Comparison of ENCODE assay signal across 19 mouse cellular contexts in the genomic region with DNA sequence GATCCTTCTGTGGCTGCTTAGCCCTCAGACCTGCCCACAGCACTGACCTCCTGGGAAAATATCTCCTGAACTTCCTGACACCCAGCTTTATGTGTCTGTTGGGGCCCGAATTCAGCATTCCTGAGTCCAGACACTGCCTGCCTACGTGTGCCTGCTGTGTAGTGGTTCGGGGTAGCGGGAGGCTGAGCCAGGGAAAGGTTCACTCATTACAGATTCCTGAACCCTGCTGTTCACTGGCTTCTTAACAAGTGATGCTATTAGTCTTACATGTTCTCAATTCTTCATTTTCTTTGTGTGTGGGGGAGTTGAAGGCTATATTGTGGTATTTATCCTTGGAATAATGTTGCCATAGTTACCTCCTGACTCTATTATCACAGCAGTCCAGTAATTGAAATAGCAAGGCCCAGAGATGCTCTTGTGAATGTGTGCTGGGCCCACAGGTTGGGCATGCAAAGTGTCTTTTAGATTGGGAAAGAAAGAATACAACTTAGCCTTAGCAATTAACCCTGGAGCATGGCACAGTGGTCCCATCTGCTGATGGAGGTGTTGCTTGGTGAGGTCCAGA.
DNase-seq lines count a peak whose midpoint lies in the region; ATAC-seq and TF ChIP-seq lines count a peak whose summit lies in the region.
"Had no signal": no experiment of that assay in that cellular context is flagged by ENCODE, and none has a peak within 500 bp of the region (broad histone marks: within the 10 kb centered on the region; RNA-seq: fewer than 3 reads in every experiment).

No protein-coding gene starts in this region.

- no peaks in the 10 kb centered on the region for H3K27me3 ChIP-seq in forebrain, postnatal 0 days (ENCODE audit: insufficient read depth, low read length)
- no peaks in the 10 kb centered on the region for H3K27me3 ChIP-seq in forebrain, embryonic 10.5 days (ENCODE audit: poor library complexity, severe bottlenecking)
- H3K27me3 ChIP-seq in midbrain, embryonic 16.5 days (ENCODE audit: control insufficient read depth, insufficient read depth, low read depth, low read length): no peaks in the 10 kb centered on the region
- no peaks in the 10 kb centered on the region for H3K27me3 ChIP-seq in liver, embryonic 12.5 days (replicated peaks)
- H3K27me3 ChIP-seq: embryonic facial prominence, embryonic 13.5 days; heart, embryonic 12.5 days; intestine, embryonic 15.5 days had no signal

- WGBS in forebrain, postnatal 0 days: 32% methylated on average over 4 of the region's 4 CpGs
- 74% methylated on average over 4 of the region's 4 CpGs for WGBS in forebrain, embryonic 10.5 days
- WGBS in midbrain, embryonic 16.5 days: 42% methylated on average over 4 of the region's 4 CpGs
- WGBS in liver, embryonic 12.5 days (ENCODE audit: insufficient replicate concordance): 66% methylated on average over 4 of the region's 4 CpGs

- no peak for TF ChIP-seq POLR2A in brain, embryonic 14.5 days (IDR thresholded peaks at IDR 0.05; ENCODE audit: borderline replicate concordance, extremely low read depth, insufficient read depth, insufficient read length, poor library complexity, severe bottlenecking)

- ATAC-seq in forebrain, postnatal 0 days: peak; percentile 28
- peak; percentile 66 for ATAC-seq in midbrain, embryonic 16.5 days
- ATAC-seq in liver, embryonic 12.5 days: no peak
- ATAC-seq: intestine, embryonic 15.5 days had no signal

- H3K4me2 ChIP-seq in forebrain, postnatal 0 days (ENCODE audit: low read depth): no peak overlapping the region
- no peak overlapping the region for H3K4me2 ChIP-seq in midbrain, embryonic 16.5 days (ENCODE audit: low read length)
- H3K4me2 ChIP-seq in liver, embryonic 12.5 days: no peak overlapping the region
- H3K4me2 ChIP-seq: embryonic facial prominence, embryonic 13.5 days; heart, embryonic 12.5 days; intestine, embryonic 15.5 days had no signal

- peaks cover 5% of the 10 kb centered on the region; the same call in 1 of the 2 replicates for H3K4me1 ChIP-seq in forebrain, postnatal 0 days (ENCODE audit: insufficient read depth)
- H3K4me1 ChIP-seq in forebrain, embryonic 10.5 days: peaks cover 7% of the 10 kb centered on the region; the same call in 1 of the 2 replicates
- H3K4me1 ChIP-seq in midbrain, embryonic 16.5 days (ENCODE audit: control insufficient read depth, insufficient read depth, low read length): peaks cover 4% of the 10 kb centered on the region
- H3K4me1 ChIP-seq in liver, embryonic 12.5 days: no peaks in the 10 kb centered on the region
- H3K4me1 ChIP-seq: embryonic facial prominence, embryonic 13.5 days; heart, embryonic 12.5 days; hindbrain, embryonic 10.5 days; intestine, embryonic 15.5 days had no signal

- H3K9ac ChIP-seq in forebrain, postnatal 0 days: no peak overlapping the region
- H3K9ac ChIP-seq in midbrain, embryonic 16.5 days (ENCODE audit: low read depth, low read length): no peak overlapping the region
- no peak overlapping the region for H3K9ac ChIP-seq in liver, embryonic 12.5 days
- H3K9ac ChIP-seq: embryonic facial prominence, embryonic 13.5 days; heart, embryonic 12.5 days; intestine, embryonic 15.5 days had no signal

- no peak overlapping the region for H3K4me3 ChIP-seq in forebrain, postnatal 0 days (ENCODE audit: low read depth, low read length)
- H3K4me3 ChIP-seq in forebrain, embryonic 10.5 days: no peak overlapping the region
- H3K4me3 ChIP-seq in layer of hippocampus, adult 2 months: no peak overlapping the region
- H3K4me3 ChIP-seq in midbrain, embryonic 16.5 days (ENCODE audit: low read depth, low read length): no peak overlapping the region
- H3K4me3 ChIP-seq in liver, embryonic 12.5 days: no peak overlapping the region
- H3K4me3 ChIP-seq: embryonic facial prominence, embryonic 13.5 days; heart, adult 2 months; heart, embryonic 12.5 days; hindbrain, embryonic 10.5 days; intestine, embryonic 15.5 days had no signal

- DNase-seq in forebrain, postnatal 0 days: peak; percentile 32
- DNase-seq in forebrain, embryonic 10.5 days (ENCODE audit: extremely low spot score, low spot score): no peak
- DNase-seq in layer of hippocampus, adult 2 months (ENCODE audit: low spot score in 2 of 2): no peak
- no peak for DNase-seq in layer of hippocampus, adult 8-10 months (ENCODE audit: low spot score in 2 of 2)
- peak; percentile 54 for DNase-seq in brain, embryonic 14.5 days (ENCODE audit: low read depth)
- DNase-seq: adrenal gland, adult 2 months; adrenal gland, postnatal 25 days; cerebellum, adult 11 months; cerebellum, adult 8-10 months; cerebellum, postnatal 36 days; gastrocnemius, postnatal 10 days; heart, adult 2 months; kidney, adult 18-20 months had no signal

- no peaks in the 10 kb centered on the region for H3K36me3 ChIP-seq in forebrain, postnatal 0 days (ENCODE audit: insufficient read depth)
- no peaks in the 10 kb centered on the region for H3K36me3 ChIP-seq in forebrain, embryonic 10.5 days (replicated peaks)
- H3K36me3 ChIP-seq in midbrain, embryonic 16.5 days (ENCODE audit: control insufficient read depth, insufficient read depth, low read length): no peaks in the 10 kb centered on the region
- H3K36me3 ChIP-seq in liver, embryonic 12.5 days: no peaks in the 10 kb centered on the region
- H3K36me3 ChIP-seq: embryonic facial prominence, embryonic 13.5 days; heart, embryonic 12.5 days; hindbrain, embryonic 10.5 days; intestine, embryonic 15.5 days had no signal

- TF ChIP-seq CTCF in forebrain, postnatal 0 days (IDR thresholded peaks at IDR 0.05; ENCODE audit: low read depth): no peak
- no peak for TF ChIP-seq CTCF in layer of hippocampus, adult 2 months (conservative IDR thresholded peaks at IDR 0.05)
- TF ChIP-seq CTCF in brain, embryonic 14.5 days (IDR thresholded peaks at IDR 0.05; ENCODE audit: borderline replicate concordance, extremely low read depth, insufficient read depth, insufficient read length): no peak

- 0 out of 2 replicates have a peak overlapping the region, but pooled peaks have one; percentile 15 for H3K27ac ChIP-seq in forebrain, postnatal 0 days (ENCODE audit: low read depth, low read length)
- H3K27ac ChIP-seq in forebrain, embryonic 10.5 days: no peak overlapping the region
- H3K27ac ChIP-seq in layer of hippocampus, adult 2 months: peak overlapping the region; percentile 36
- peak overlapping the region; percentile 28; the same call in 1 of the 2 replicates for H3K27ac ChIP-seq in midbrain, embryonic 16.5 days (ENCODE audit: low read length)
- H3K27ac ChIP-seq in liver, embryonic 12.5 days: no peak overlapping the region
- H3K27ac ChIP-seq: embryonic facial prominence, embryonic 13.5 days; heart, adult 2 months; hindbrain, embryonic 10.5 days; intestine, embryonic 15.5 days had no signal

- H3K9me3 ChIP-seq in forebrain, postnatal 0 days (ENCODE audit: low read length): no peaks in the 10 kb centered on the region
- no peaks in the 10 kb centered on the region for H3K9me3 ChIP-seq in forebrain, embryonic 10.5 days
- no peaks in the 10 kb centered on the region for H3K9me3 ChIP-seq in midbrain, embryonic 16.5 days (replicated peaks; ENCODE audit: control insufficient read depth, low read length, poor library complexity, severe bottlenecking)
- H3K9me3 ChIP-seq in liver, embryonic 12.5 days (replicated peaks): no peaks in the 10 kb centered on the region
- H3K9me3 ChIP-seq: embryonic facial prominence, embryonic 13.5 days; heart, embryonic 12.5 days; hindbrain, embryonic 10.5 days; intestine, embryonic 15.5 days had no signal

Comparison
In these comparisons a context has a peak if more than half of its experiments do, and no peak if none do; other contexts are left out.
1. DNase-seq: peak in forebrain, postnatal 0 days (single experiment) and brain, embryonic 14.5 days (single experiment); none in forebrain, embryonic 10.5 days (single experiment), layer of hippocampus, adult 2 months (0 of 2) and layer of hippocampus, adult 8-10 months (0 of 2).
2. H3K27ac ChIP-seq: peak in forebrain, postnatal 0 days (single experiment), layer of hippocampus, adult 2 months (single experiment) and midbrain, embryonic 16.5 days (single experiment); none in forebrain, embryonic 10.5 days (single experiment) and liver, embryonic 12.5 days (single experiment).